Mouse (Mus musculus) embryonic fibroblast, embryonic 13.5 days (primary cell): Measurements from ENCODE around the gene Tspan2.

Experiments used
- CTCF ChIP-seq: IDR thresholded peaks from 2 replicates; pipeline ENCODE4 v1.5.1; 2011; ENCODE audit warnings: mild to moderate bottlenecking, control low read depth, low read length, moderate library complexity, borderline replicate concordance; ENCODE audit not compliant: insufficient read depth
- POLR2A ChIP-seq: IDR thresholded peaks from 2 replicates; pipeline ENCODE4 v1.6.1; 2011; ENCODE audit warnings: low read depth, mild to moderate bottlenecking, control low read depth, low read length, moderate library complexity

GRCm38 (mm10) chr3:102752457-102752856 lies 18.1 kb downstream of the Tspan2 start:
- TF ChIP-seq POLR2A (no peak), CTCF (no peak)
